Mouse (Mus musculus): ENCODE data around the gene Rbm3. TPM values are rescaled to one million over a fixed set of nuclear protein-coding genes. Genes with fewer than 3 reads are reported as not detected.

The Rbm3 gene
- total RNA-seq (2023) = 100 to 1,000 TPM; 323 to 397 TPM

DNA sequence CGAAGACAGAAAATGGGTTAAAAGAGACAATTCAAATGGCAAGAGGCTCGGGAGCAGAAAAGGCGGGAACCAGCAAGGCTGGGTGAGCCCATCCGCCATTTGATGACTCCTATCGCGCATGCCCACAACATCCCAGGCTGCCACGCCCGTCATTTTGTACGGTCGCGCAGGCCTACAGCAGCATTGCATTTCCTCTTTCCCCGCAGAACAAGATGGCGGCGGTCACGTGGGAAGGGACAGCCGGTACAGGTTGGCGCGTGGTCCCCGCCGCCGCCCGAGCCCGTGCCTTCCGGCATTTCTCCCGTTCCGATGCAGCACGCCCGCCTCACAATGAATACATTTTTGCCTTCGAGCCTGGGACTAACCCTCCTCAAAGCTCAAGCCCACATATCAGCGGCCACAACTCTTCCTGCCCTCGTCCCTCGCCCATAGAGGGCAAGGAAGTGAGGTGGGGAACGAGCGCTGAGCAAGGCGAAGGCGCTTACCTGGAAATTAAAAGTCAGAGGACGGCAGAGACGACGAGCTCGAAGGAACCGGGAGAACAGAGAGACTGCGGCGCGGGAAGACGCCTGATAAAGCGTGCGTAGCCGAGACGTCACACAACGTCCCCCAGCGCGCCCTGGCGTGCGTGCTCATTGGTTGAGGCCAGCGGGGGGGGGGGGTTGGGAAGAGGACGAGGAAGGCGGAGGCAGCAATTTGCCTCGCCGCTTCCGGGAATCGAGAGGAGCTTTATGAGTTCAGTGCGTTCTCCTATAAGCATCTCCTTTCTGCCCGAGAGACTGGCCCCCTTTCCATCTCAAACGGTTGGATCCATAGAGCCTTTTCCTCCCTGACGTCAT is at the start of gene Rbm3:
Gene Rbm3 (minus strand): TSS at position 728 of the 839 bp plus-strand sequence.

DNA sequence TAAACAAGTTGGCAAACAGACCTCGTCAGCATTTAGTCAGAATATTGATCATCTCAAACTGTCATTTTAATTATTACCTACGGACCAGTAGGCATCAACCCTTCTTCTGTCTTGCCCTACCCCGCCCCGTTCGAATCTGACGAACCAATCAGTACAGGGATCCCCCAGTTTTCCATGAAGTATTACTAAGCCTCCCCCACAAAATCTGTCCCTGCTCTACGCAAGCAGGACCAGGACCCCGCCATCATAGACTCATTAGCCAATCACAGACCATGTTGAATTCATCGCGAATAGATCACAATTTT is 47.7 kb upstream of the Rbm3 start, which contains the start of gene Ebp:
Gene Ebp (minus strand): TSS at position 94 of the 305 bp plus-strand sequence.

DNA sequence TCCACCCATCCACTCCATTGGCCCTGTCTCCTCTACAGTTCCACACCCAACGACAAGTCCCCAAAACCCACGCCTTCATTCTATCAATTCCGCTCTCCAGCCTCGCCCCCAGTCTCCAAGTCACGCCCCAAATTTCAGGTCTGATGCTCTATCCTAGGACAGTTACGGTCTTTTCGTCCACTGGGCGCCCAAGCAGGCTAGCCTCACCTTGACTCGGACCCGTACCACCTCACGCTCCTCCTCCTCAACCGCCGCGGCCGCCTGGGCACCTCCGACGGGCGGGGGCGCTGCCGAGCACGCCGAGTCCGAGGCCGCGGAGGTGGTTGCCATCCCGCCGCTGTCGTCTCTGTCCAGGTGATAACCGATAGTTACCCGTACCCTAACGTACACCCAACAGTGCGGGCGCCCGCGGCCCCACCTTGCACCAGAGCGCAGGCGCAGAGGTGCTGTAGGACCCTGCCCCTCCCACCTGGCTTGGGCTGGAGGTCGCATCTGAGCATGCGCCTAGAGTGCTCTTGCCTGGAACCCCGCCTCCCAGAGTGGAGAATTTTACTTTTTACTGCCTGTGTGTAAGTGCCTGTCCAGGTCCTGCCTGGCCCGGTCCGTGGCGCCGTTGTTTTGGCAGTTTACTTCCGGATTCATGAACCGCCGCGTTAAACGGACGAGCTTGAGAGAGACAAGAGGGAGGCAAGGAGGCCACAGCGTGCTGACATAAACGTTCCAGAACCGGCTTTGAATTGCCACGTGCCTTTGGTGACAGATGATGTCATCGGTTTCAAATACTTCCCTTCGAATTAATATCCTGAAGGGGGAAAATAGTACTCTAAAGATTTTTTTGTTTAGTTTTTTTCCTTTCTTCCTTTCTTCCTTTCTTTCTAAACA is 30.1 kb upstream of the Rbm3 start, which contains the start of gene Tbc1d25:
Gene Tbc1d25 (minus strand): TSS at position 678 of the 882 bp plus-strand sequence.

DNA sequence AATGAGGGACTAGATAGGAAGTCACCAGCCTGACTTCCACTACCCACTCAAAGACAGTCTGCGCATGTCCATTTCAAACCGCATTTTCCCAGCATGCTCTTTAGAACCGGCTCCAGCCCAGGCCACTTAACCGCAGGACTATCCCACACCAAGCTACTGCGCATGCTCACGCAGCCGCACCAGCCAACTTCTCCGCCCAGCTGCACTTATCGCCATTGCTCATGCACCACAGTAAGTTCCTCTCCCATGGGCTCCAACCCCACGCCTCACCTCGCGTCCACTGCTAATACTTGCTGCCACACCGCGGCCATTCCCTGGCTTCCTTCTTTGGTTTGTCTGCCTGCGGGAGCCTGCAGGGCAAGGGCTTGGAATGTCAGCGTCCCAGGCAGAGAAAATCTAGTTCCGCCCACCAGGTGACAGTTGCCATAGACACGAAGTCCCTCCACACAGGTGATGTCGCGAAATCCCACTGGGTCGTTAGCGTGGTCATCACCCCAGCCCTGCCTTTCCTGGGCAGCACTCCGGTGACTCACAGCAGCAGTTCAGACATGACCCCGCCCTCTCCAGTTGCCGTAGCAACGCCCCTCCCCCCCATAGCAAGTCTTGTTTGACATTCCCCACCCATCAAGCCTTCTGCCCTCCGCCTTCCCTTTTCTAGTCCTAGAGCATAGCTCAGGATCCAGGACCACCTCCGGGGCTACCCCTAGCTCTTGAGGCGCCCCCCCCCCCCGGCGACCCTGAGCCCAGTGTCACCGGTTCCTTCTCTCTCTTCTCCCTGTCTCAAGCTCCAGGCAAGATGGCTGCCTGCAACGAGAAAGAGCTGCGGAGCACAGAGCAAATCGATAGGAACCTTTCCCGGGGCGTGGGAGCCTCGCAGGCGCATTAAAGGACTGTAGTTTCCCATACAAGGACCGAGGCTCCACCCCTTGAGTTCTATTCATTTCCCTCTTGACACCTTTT is 13.4 kb downstream of the Rbm3 start, which contains the start of gene Wdr13:
Gene Wdr13 (minus strand): TSS at position 876 of the 960 bp plus-strand sequence.

DNA sequence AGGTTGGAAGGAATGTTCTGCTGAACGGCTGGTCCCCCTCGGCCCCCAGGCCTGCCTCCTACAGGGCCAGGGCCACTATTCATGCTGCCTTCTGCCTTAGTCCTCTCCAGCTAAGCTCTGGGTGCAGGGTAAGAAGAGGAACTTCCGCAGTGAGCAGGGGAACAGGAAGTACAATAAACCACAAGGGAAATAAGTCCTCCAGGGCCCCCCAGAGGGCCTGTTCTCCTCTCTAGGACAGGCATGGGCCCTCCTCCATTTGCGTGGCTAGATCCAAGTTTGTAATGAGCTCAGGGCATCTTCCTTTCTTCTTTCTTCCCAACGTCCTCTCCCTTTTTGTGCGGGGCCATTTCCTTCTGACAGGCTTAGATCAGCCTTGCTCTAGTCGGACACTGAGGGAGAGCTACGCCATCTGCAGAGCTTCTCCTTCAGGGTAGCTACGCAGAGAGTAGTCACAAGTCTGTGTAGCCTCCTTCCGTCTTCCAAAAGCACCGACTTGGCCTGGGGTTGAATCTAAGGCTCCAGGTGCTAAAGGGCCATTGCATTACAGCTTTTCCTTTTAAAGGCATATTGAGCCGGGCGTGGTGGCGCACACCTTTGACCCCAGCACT is 55.2 kb downstream of the Rbm3 start, which contains the start of gene Was:
Gene Was (minus strand): TSS at position 153 of the 608 bp plus-strand sequence.

Other genes with a start within 250 kb of the Rbm3 start
- 10 to 100 TPM; 35.3 to 39.9 TPM for gene Pqbp1, start 246.6 kb downstream of the Rbm3 start, total RNA-seq (2023)
- gene Timm17b, start 246.5 kb downstream of the Rbm3 start, total RNA-seq (2023) = 10 to 100 TPM; 43.0 to 48.2 TPM
- not detected for gene Gm10491, start 238.0 kb downstream of the Rbm3 start, total RNA-seq (2023)
- gene Gm10490, start 236.3 kb downstream of the Rbm3 start, total RNA-seq (2023) = not detected
- gene Pcsk1n, start 226.1 kb downstream of the Rbm3 start, total RNA-seq (2023) = not detected
- gene Eras, start 217.3 kb downstream of the Rbm3 start, total RNA-seq (2023) = not detected
- 10 to 100 TPM in 1 of 2 experiments, 1 to 10 TPM in 1; 7.2 to 10.7 TPM for gene Hdac6, start 198.0 kb downstream of the Rbm3 start, total RNA-seq (2023)
- 10 to 100 TPM; 16.6 to 22.9 TPM for gene Gata1, start 167.8 kb downstream of the Rbm3 start, total RNA-seq (2023)
- gene Glod5, start 127.4 kb downstream of the Rbm3 start, total RNA-seq (2023) = not detected
- 10 to 100 TPM; 31.4 to 35.9 TPM for gene Suv39h1, start 71.1 kb downstream of the Rbm3 start, total RNA-seq (2023)
- gene Was, start 55.4 kb downstream of the Rbm3 start, total RNA-seq (2023) = 100 to 1,000 TPM; 149 to 168 TPM
- gene Wdr13, start 13.0 kb downstream of the Rbm3 start, total RNA-seq (2023) = 10 to 100 TPM; 33.7 to 34.7 TPM
- gene Tbc1d25, start 30.3 kb upstream of the Rbm3 start, total RNA-seq (2023) = 10 to 100 TPM; 10.5 to 16.2 TPM
- 10 to 100 TPM; 52.0 to 57.8 TPM for gene Ebp, start 47.6 kb upstream of the Rbm3 start, total RNA-seq (2023)
- gene Porcn, start 60.6 kb upstream of the Rbm3 start, total RNA-seq (2023) = under 1 TPM in 1 of 2 experiments, not detected in 1; 0.88 TPM
- gene Ftsj1, start 106.5 kb upstream of the Rbm3 start, total RNA-seq (2023) = 10 to 100 TPM; 15.3 to 17.3 TPM
- 10 to 100 TPM; 15.1 to 20.6 TPM for gene Slc38a5, start 125.3 kb upstream of the Rbm3 start, total RNA-seq (2023)
- gene Ssxb10, start 181.5 kb upstream of the Rbm3 start, total RNA-seq (2023) = not detected
- gene Ssxb9, start 221.1 kb upstream of the Rbm3 start, total RNA-seq (2023) = not detected